Mouse (Mus musculus): Measurements from ENCODE around the gene Pde8b. TPM values are rescaled to one million over a fixed set of nuclear protein-coding genes. Genes with fewer than 3 reads are reported as not detected.

Pde8b gene
- polyA plus RNA-seq, 1 experiment, result 0.05 TPM

DNA sequence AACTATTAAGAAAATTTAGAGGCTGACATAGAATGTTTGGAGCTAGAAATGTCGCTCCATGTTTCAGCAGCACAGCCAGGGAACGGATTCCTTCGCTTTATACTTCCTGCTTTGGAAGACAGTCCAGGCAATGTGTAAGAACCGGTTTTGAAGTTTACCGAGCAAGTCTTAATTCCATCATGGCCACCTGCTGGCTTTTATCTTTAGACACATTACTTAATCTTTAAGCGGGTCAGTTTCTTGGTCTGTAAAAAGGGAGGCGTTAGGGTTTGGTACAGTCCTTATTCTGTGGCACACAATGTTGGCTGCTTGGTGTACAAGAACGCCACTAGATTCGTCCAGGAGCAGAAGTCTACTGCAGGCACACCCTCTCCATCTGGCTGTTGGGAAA, 274.3 kb downstream of the Pde8b start:
- peaks cover 2% of the 10 kb centered on the region for H3K79me3 ChIP-seq (ENCODE audit: low read depth)
- no peaks in the 10 kb centered on the region for H3K79me2 ChIP-seq (ENCODE audit: control insufficient read depth, insufficient read depth)
- H3ac ChIP-seq (ENCODE audit: control insufficient read depth, insufficient read length, low read depth), result no peak overlapping the region
- peaks cover 10% of the 10 kb centered on the region for H3K27me3 ChIP-seq (ENCODE audit: control insufficient read depth, insufficient read depth, insufficient read length)
- H3K4me3 ChIP-seq (ENCODE audit: insufficient read depth, poor library complexity, severe bottlenecking), result no peak overlapping the region
- no peaks in the 10 kb centered on the region for H3K36me3 ChIP-seq (ENCODE audit: control insufficient read depth, insufficient read depth)
- TF ChIP-seq USF1 (IDR thresholded peaks at IDR 0.05; ENCODE audit: low read depth), result no peak
- no peak for TF ChIP-seq MYOG (IDR thresholded peaks at IDR 0.05; ENCODE audit: control insufficient read depth, extremely low read depth, insufficient read length)
- TF ChIP-seq MAX (IDR thresholded peaks at IDR 0.05), result no peak
- no peak for TF ChIP-seq CEBPB (IDR thresholded peaks at IDR 0.05; ENCODE audit: low read depth)
- no peak for TF ChIP-seq FOSL1 (IDR thresholded peaks at IDR 0.05; ENCODE audit: insufficient read depth, low read length, poor library complexity, severe bottlenecking)
- TF ChIP-seq CTCF (IDR thresholded peaks at IDR 0.05; ENCODE audit: control insufficient read depth, insufficient read depth, insufficient read length), result no peak
- TF ChIP-seq MYOD1 (IDR thresholded peaks at IDR 0.05; ENCODE audit: control insufficient read depth, insufficient read length, low read depth), result no peak

Other genes with a start within 250 kb of the Pde8b start
- gene Zbed3, start 73.3 kb upstream of the Pde8b start, polyA plus RNA-seq (2012; fragmentation: generic; extraction: Trizol), result 22.6 TPM
- 14.7 TPM for gene Aggf1, start 125.0 kb upstream of the Pde8b start, polyA plus RNA-seq (2012; fragmentation: generic; extraction: Trizol)
- 0.02 TPM for gene Crhbp, start 194.6 kb upstream of the Pde8b start, polyA plus RNA-seq (2012; fragmentation: generic; extraction: Trizol)
- not detected for gene S100z, start 228.4 kb upstream of the Pde8b start, polyA plus RNA-seq (2012; fragmentation: generic; extraction: Trizol)

Data from C2C12 (cell line).